Comparison of ENCODE assay signal across 8 mouse cellular contexts in genomic region chr10:37140166-37140735, GRCm38 (mm10). TPM values are rescaled to one million over a fixed set of nuclear protein-coding genes. Genes with fewer than 3 reads are reported as not detected.
DNase-seq lines count a peak whose midpoint lies in the region; ATAC-seq and TF ChIP-seq lines count a peak whose summit lies in the region.

No protein-coding gene starts in this region.

- H3K27me3 ChIP-seq in hindbrain, embryonic 15.5 days, result no peaks in the 10 kb centered on the region
- peaks cover 80% of the 10 kb centered on the region for H3K27me3 ChIP-seq in liver, embryonic 15.5 days
- H3K27me3 ChIP-seq in small intestine, adult 2 months (ENCODE audit: control insufficient read depth, insufficient read depth, low read length), result no peaks in the 10 kb centered on the region

- H3K4me3 ChIP-seq in gastrocnemius, adult 2 months, result peak overlapping the region; percentile 77
- H3K4me3 ChIP-seq in hindbrain, embryonic 15.5 days, result peak overlapping the region; percentile 91
- H3K4me3 ChIP-seq in liver, embryonic 15.5 days (replicated peaks), result peak overlapping the region; percentile 63
- peak overlapping the region; percentile 64 for H3K4me3 ChIP-seq in small intestine, adult 2 months (ENCODE audit: low read depth, low read length)

- H3K9ac ChIP-seq in hindbrain, embryonic 15.5 days, result peak overlapping the region; percentile 100
- 0 out of 2 replicates have a peak overlapping the region, but pooled peaks have one; percentile 19 for H3K9ac ChIP-seq in liver, embryonic 15.5 days

- H3K27ac ChIP-seq in gastrocnemius, adult 2 months, result peak overlapping the region; percentile 97
- peak overlapping the region; percentile 100 for H3K27ac ChIP-seq in hindbrain, embryonic 15.5 days (replicated peaks)
- peak overlapping the region; percentile 73 for H3K27ac ChIP-seq in liver, embryonic 15.5 days (replicated peaks)
- H3K27ac ChIP-seq in small intestine, adult 2 months (ENCODE audit: insufficient read depth, low read depth, low read length), result peak overlapping the region; percentile 56

- ATAC-seq in hindbrain, embryonic 15.5 days (ENCODE audit: low FRiP score, low read depth), result no peak; the same call in 1 of the 2 replicates
- no peak for ATAC-seq in liver, embryonic 15.5 days (ENCODE audit: insufficient read depth)

- TF ChIP-seq CTCF in gastrocnemius, adult 2 months (IDR thresholded peaks at IDR 0.05), result no peak
- no peak for TF ChIP-seq CTCF in small intestine, adult 2 months (IDR thresholded peaks at IDR 0.05; ENCODE audit: extremely low read depth, insufficient read length, insufficient replicate concordance, low read depth, low read length)

- WGBS in hindbrain, embryonic 15.5 days, result under 1% methylated on average over 24 of the region's 24 CpGs
- under 1% methylated on average over 24 of the region's 24 CpGs for WGBS in liver, embryonic 15.5 days (ENCODE audit: insufficient replicate concordance)
- under 1% methylated on average over 24 of the region's 24 CpGs for WGBS in small intestine, adult 2 months

- H3K36me3 ChIP-seq in hindbrain, embryonic 15.5 days, result 0 out of 2 replicates have a peak, but pooled peaks cover 3% of the 10 kb centered on the region
- no peaks in the 10 kb centered on the region for H3K36me3 ChIP-seq in liver, embryonic 15.5 days (replicated peaks)
- 0 out of 2 replicates have a peak, but pooled peaks cover 2% of the 10 kb centered on the region for H3K36me3 ChIP-seq in small intestine, adult 2 months (ENCODE audit: control insufficient read depth, insufficient read depth, low read length)

- H3K9me3 ChIP-seq in hindbrain, embryonic 15.5 days, result no peaks in the 10 kb centered on the region
- H3K9me3 ChIP-seq in liver, embryonic 15.5 days (replicated peaks), result no peaks in the 10 kb centered on the region

- peak overlapping the region; percentile 56 for H3K4me2 ChIP-seq in hindbrain, embryonic 15.5 days
- peak overlapping the region; percentile 82 for H3K4me2 ChIP-seq in liver, embryonic 15.5 days

- H3K4me1 ChIP-seq in hindbrain, embryonic 15.5 days (replicated peaks), result peaks cover 4% of the 10 kb centered on the region; the same call in 1 of the 2 replicates
- H3K4me1 ChIP-seq in liver, embryonic 15.5 days (replicated peaks), result peaks cover 46% of the 10 kb centered on the region
- peaks cover 3% of the 10 kb centered on the region; the same call in 1 of the 2 replicates for H3K4me1 ChIP-seq in small intestine, adult 2 months (ENCODE audit: control insufficient read depth, insufficient read depth, insufficient read length, low read length)

- no peak for TF ChIP-seq POLR2A in small intestine, adult 2 months (IDR thresholded peaks at IDR 0.05; ENCODE audit: low read depth, low read length)

- DNase-seq in gastrocnemius, adult 2 months, result peak; percentile 59
- DNase-seq in gastrocnemius, adult 8-10 months (ENCODE audit: low spot score in 2 of 2), result no peak
- DNase-seq in 416B (ENCODE audit: low read depth), result peak; percentile 21
- peak; percentile 10 for DNase-seq in c-Kit-positive CD71-positive TER-119-negative erythroid progenitor cells, embryonic 14.5 days (ENCODE audit: low read depth)
- no peak for DNase-seq in ovary, postnatal 14 days (ENCODE audit: low spot score)

- intact Hi-C loops in gastrocnemius, adult 2 months (cut with DNase I), result loop anchor here (10.0 kb wide), 1 partner anchor 345 kb away; no protein-coding TSS in a partner anchor

RNA-seq across cellular contexts. Expression of gene Marcks, which starts 1.5 kb away (rescaled TPM):
- 10 to 100 TPM; 12.9 to 26.6 TPM for total RNA-seq in gastrocnemius, adult 2 months (2021)
- total RNA-seq in gastrocnemius, adult 8-10 months (2022), result 10 to 100 TPM; 10.4 to 17.4 (median 11.5) TPM
- polyA plus RNA-seq in hindbrain, embryonic 15.5 days (2015; fragmentation: Nextera tagmentation; extraction: Ambion mirVana), result 178 and 197 TPM in 2 replicates
- polyA plus RNA-seq in liver, embryonic 15.5 days (2015; fragmentation: Nextera tagmentation; extraction: Ambion mirVana), result 16.1 and 16.3 TPM in 2 replicates
- 9.4 and 22.7 TPM in 2 replicates for polyA plus RNA-seq in small intestine, adult 2 months (2012; rRNA removed)

Comparison
In these comparisons a context has a peak if more than half of its experiments do, and no peak if none do; other contexts are left out.
1. DNase-seq: peak in gastrocnemius, adult 2 months (single experiment), 416B (single experiment) and c-Kit-positive CD71-positive TER-119-negative erythroid progenitor cells, embryonic 14.5 days (single experiment); none in gastrocnemius, adult 8-10 months (0 of 2) and ovary, postnatal 14 days (single experiment).
2. Peak in every context shown above with its lines, with median percentiles within 50 percentile points of each other: H3K27ac ChIP-seq and H3K4me3 ChIP-seq.